Mouse (Mus musculus): Measurements from ENCODE around the gene Ptpre.
"Not testable (repeated sequence)": the region's sequence is repeated elsewhere in the genome, so short reads cannot be mapped to it uniquely, and the experiment has no call there.

The Ptpre gene

DNA sequence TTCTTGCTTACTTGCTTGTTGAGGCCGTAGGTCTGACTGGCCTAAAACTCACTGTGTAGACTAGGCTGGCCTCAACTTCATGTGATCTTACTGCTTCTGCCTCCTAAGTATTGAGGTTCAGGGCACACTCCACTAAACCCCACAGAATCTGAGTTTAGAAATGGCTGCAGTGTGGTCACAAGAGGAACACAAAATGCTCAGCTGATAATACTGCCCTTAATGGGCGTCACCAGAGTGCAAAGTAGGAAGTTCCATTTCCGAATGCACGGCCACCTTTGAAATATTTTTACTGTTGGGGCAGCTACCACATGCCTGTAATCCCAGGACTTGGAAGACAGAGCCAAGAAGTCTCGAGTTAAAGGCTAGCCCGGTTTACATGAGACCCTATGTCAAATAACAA is 65.0 kb downstream of the Ptpre start:
- no peak for DNase-seq (ENCODE audit: extremely low read depth, insufficient read length, low spot score)

DNA sequence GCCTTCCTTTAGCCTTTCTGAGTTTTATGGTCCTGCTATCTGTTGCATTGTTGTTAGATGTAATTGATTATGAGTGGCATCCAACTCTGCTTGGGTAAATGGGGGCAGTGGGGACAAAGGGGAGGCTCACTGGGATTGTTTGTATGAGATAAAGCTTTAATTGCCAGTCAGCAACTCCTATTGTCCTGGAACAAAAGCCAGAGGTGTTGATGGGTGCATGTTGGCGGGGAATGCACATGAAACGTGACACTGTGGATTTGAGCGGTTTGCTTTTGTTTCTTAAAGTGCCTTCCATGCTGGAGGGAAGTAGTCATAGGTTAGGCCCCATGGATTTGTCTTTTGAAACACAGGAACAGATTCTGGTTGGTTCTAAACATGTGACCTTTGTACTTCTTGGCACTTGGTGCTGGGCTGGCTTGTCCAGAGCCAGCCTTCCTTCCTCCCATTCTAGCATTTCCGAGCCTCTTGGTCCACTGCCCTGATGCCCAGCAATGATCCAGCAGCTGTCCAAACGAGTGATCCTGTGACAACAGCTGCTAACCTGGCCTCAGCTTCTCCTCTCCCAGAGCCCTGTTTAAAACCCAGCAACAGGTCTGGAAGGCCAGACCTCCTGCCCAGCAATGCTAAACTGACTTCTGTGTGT is 65.7 kb downstream of the Ptpre start:
- DNase-seq (ENCODE audit: extremely low read depth, insufficient read length, low spot score) = no peak

DNA sequence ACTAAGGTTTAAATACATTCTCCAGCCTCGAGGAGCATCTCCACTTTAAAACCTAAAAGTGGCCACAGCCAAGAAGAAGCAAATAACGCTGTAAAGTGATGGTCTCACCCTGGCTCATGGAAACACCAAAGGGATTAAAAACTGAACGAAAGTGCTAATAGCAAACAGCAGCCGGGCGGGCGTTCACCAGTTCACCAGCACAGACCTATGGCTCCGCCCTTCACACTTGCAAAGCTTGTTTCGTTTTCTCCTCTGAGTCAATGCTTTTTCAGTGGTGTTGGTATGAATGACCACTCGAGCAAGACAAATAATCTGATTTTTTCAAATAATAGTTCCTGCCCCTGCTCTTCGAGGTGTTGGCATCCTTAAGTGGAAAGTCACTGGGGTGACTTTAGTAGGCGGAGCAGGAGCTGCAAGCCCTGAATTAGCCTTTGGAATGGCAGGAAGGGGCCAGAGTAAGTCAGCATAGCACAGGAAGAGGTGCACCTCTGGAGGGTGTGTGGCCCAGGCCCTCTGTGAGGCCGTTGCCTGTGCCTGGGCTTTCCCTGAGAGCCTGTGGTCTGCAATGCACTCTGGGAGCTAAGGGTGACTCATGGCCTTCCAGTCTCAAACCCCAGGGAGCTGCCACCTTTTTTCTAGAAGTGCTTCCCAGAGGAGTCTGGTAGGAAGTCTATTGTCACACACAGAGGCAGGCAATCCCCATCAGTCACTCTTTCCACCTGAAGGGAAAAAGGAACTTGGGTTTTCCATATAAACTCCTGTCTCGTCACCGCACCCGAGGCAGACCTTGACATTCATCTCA is 67.9 kb downstream of the Ptpre start:
- DNase-seq (ENCODE audit: extremely low read depth, insufficient read length, low spot score) = peak; percentile 82

GRCm38 (mm10) chr7:135605804-135606072 is 68.5 kb downstream of the Ptpre start:
- DNase-seq (ENCODE audit: extremely low read depth, insufficient read length, low spot score) = no peak

GRCm38 (mm10) chr7:135608208-135608607 is 70.9 kb downstream of the Ptpre start:
- DNase-seq (ENCODE audit: extremely low read depth, insufficient read length, low spot score) = no peak

- no peak for DNase-seq (ENCODE audit: extremely low read depth, insufficient read length, low spot score)
These were observed 71.7 kb downstream of the Ptpre start for GRCm38 (mm10) chr7:135609028-135609427.

DNA sequence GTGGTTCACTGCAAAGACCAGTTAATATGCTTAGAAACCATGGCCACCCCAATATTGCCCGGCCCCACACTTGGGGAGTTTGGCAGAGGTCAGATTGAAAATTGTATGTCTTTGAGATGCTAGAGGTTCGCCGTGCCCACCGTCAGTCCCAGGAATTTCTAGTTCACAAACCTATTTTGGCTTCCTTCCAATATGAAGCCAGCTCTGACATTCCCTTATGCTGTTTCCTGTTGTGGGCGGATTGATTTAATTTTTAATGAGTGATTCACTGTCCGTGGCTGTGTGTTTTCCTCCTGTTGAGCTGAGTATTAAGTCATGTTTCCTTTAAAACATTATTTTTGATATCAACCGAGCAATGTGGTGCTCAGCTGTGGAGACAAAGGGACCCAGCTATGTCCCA is 72.4 kb downstream of the Ptpre start:
- peak; percentile 63 for DNase-seq (ENCODE audit: extremely low read depth, insufficient read length, low spot score)

GRCm38 (mm10) chr7:135612276-135612675 is 75.0 kb downstream of the Ptpre start:
- DNase-seq (ENCODE audit: extremely low read depth, insufficient read length, low spot score) = no peak

- no peak for DNase-seq (ENCODE audit: extremely low read depth, insufficient read length, low spot score)
These were observed 75.5 kb downstream of the Ptpre start for GRCm38 (mm10) chr7:135612801-135613200.

- DNase-seq (ENCODE audit: extremely low read depth, insufficient read length, low spot score) = no peak
These were observed 76.1 kb downstream of the Ptpre start for GRCm38 (mm10) chr7:135613380-135613779.

GRCm38 (mm10) chr7:135614892-135615291 is 77.6 kb downstream of the Ptpre start:
- DNase-seq (ENCODE audit: extremely low read depth, insufficient read length, low spot score) = no peak

- DNase-seq (ENCODE audit: extremely low read depth, insufficient read length, low spot score) = not testable (repeated sequence)
These were observed 79.2 kb downstream of the Ptpre start for GRCm38 (mm10) chr7:135616479-135616878.

DNA sequence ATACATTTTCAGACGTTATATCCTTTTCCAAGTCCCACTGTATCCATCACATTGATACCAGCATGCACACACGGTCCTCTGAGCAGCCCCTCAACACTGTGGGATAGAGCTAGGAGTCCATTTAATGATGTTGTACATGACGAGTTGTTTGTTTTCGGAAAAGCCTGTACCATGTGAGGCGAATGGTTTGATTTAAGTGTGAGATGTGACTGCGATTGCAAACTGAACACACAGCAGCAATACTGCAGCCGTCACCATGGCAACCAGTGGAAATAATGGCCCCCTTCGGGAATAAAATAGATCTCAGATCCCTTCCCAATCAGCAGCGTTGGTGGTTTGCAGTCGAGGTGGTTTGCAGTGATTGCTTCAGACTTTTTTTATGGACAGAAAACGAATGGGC is 80.5 kb downstream of the Ptpre start:
- DNase-seq (ENCODE audit: extremely low read depth, insufficient read length, low spot score) = no peak

- DNase-seq (ENCODE audit: extremely low read depth, insufficient read length, low spot score) = no peak
These were observed 84.4 kb downstream of the Ptpre start for GRCm38 (mm10) chr7:135621649-135622048.

DNA sequence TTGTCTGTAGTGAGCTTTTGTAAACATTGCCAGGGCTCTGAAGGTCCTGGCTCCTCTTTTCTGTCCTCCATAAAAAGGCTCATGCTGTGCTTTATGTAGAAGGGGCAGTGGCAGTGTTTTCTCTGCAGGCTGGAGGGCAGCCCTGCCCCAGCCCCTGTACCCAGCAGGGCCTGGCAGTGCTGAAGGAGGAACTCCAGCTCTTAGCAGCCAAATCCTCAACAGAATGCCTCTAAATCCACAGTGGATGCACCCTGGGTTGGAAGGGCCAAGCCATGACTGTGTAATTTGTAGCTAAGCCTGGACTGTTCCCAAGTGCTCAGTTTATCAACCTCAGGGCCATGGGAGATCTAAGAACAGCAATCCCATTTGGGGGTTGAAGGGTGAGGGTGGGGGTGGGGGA is 85.0 kb downstream of the Ptpre start:
- DNase-seq (ENCODE audit: extremely low read depth, insufficient read length, low spot score) = no peak

DNA sequence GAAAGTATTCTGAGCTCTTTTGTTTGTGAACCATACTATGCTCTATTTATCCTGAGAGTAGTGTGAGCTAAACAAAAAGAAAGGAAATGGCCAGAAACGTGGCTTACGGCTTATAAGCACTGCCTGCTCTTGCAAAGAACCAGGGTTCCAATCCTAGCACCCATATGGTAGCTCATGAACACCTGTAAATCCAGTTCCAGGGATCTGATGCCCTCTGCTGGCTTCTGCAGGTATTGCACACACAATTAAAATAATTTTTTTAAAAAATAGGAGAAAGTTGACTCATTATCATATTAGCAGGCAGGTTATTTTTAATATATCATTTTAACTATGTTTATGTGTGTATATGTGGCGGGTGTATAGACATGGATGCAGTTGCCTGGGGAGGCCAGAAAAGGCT is 87.6 kb downstream of the Ptpre start:
- DNase-seq (ENCODE audit: extremely low read depth, insufficient read length, low spot score) = no peak

DNA sequence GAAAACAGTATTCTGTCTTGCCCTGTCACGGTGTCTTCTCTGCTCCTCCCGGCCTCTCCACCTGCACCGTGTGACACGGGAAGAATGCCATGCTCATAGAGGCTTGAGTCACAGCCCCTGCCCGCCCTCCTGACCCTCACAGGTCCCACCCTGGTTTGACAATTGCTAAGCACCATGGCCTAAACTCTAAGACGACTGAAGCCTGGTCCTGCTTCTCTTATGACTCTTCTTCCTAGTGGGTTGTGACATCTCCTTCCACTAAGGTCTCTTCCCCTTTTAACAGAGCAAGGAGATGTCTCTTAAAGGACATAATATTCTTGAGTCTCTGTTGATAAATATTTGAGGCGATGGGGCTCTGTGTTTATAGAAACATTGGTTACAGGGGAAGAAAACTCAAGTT is 91.1 kb downstream of the Ptpre start:
- DNase-seq (ENCODE audit: extremely low read depth, insufficient read length, low spot score) = no peak

- DNase-seq (ENCODE audit: extremely low read depth, insufficient read length, low spot score) = no peak
These were observed 91.7 kb downstream of the Ptpre start for GRCm38 (mm10) chr7:135629019-135629418.

DNA sequence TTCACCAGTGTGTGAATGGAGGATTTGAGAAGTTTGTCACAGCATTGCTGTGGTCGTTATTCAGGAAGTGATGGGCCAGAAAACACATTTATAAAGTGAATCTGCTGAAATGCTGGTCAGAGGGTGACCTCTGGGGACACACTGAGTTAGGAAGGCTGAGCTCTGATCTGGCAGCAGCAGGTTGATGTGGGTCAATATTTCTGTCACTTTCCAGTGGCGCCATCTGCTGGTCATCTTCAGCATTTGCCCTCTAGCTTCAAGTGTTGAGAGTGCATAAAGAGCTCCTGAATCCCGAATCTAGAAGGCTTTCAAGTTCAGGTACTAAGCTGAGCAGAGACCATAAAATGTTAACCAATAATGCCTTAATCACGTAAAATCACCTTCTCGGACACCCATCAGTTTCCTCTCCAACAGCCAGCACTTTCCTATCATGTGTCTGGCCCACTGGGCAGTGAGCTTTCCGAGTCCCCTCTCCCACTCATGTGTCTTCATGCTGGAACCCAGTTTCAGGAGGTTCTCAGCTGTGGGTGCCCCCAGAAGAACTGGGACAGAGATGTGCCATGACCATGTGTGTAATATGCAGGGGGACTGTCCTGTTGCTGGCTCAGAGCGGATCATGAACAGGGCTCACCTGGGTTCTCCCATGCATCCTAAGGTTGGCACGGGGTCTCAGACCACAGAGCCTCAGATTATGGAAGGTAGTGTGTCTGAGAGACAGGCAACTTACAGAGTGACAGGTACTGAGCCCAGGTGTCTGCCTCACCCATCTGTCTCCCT is 94.7 kb downstream of the Ptpre start:
- peak; percentile 24 for DNase-seq (ENCODE audit: extremely low read depth, insufficient read length, low spot score)

DNA sequence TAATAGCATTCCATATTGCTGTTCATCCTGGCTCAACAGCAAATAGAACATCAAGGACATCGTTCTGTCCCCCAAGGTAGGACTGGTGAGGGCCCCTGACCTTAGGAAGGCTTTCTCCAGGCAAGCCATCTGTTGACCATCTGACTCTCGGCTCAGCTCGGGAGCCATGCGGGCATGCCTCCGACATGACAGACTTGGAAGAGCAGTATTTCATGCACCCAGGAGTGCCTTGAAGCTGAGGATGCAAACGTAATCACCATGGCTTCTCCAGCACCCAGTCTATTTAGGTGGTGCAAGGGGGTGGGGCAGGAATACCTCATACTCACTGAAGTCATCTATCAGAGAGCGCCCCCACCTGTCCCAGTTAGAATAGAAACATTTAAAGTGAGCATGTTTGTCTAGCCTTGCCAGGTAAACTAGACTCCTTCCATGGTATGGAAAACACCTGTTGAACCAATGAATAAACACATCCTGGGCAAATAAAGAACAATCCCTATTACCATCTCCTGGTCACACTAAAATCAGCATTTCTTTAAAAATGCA is 95.5 kb downstream of the Ptpre start:
- no peak for DNase-seq (ENCODE audit: extremely low read depth, insufficient read length, low spot score)

GRCm38 (mm10) chr7:135634851-135635624 is 97.8 kb downstream of the Ptpre start:
- DNase-seq (ENCODE audit: extremely low read depth, insufficient read length, low spot score) = no peak

All from 3134 (cell line).